Mouse (Mus musculus) hindbrain, embryonic 11.5 days (tissue): ENCODE results near the gene Ccnb1ip1. TPM values are rescaled to one million over a fixed set of nuclear protein-coding genes. Genes with fewer than 3 reads are reported as not detected.

Source experiments
- ATAC-seq: fragments of 200-750 bp; cut with Nextera tagmentation; 2 replicates; pipeline ENCODE4 v1.8.0; 2017; ENCODE audit warnings: mild to moderate bottlenecking, moderate TSS enrichment, moderate library complexity; ENCODE audit not compliant: low FRiP score
- DNase-seq: peaks from one replicate; pipeline ENCODE4 v3.0.0-alpha.2; 2015; ENCODE audit warnings: low spot score
- H3K27ac ChIP-seq: fragments of 300-500 bp; sonication (generic); 2 replicates; pipeline ENCODE4 v1.5.1; 2014; ENCODE audit warnings: mild to moderate bottlenecking, low read depth, low read length
- H3K27me3 ChIP-seq: fragments of 300-500 bp; sonication (generic); 2 replicates; pipeline ENCODE4 v1.6.1; 2014; ENCODE audit warnings: mild to moderate bottlenecking, low read length, moderate library complexity, mixed read lengths; ENCODE audit not compliant: control insufficient read depth, insufficient read depth
- H3K36me3 ChIP-seq: fragments of 300-500 bp; sonication (generic); 2 replicates; pipeline ENCODE4 v1.6.1; 2014; ENCODE audit warnings: mild to moderate bottlenecking, low read length, moderate library complexity, mixed read lengths; ENCODE audit not compliant: control insufficient read depth, insufficient read depth
- H3K4me1 ChIP-seq: fragments of 300-500 bp; sonication (generic); replicated peaks from 2 replicates; pipeline ENCODE4 v1.6.1; 2014; ENCODE audit warnings: low read length, mixed read lengths; ENCODE audit not compliant: control insufficient read depth, insufficient read depth
- H3K4me2 ChIP-seq: fragments of 300-500 bp; sonication (generic); replicated peaks from 2 replicates; pipeline ENCODE4 v1.6.1; 2014; ENCODE audit warnings: mild to moderate bottlenecking, low read depth, low read length
- H3K4me3 ChIP-seq: fragments of 300-500 bp; sonication (generic); 2 replicates; pipeline ENCODE4 v1.5.1; 2014; ENCODE audit warnings: low read depth, low read length
- H3K9ac ChIP-seq: fragments of 300-500 bp; sonication (generic); 2 replicates; pipeline ENCODE4 v1.6.1; 2014; ENCODE audit warnings: low read depth, low read length
- H3K9me3 ChIP-seq: fragments of 300-500 bp; sonication (generic); 2 replicates; pipeline ENCODE4 v1.6.1; 2016; ENCODE audit warnings: low read length; ENCODE audit not compliant: control insufficient read depth
- WGBS: fragments of 180-500 bp; shearing (Covaris S2); extraction: QIAGEN DNeasy Blood & Tissue Kit; methylation state at CpG from one replicate; pipeline ENCODE4 v1.1.7; 2014; 5-methylcytosine and 5-hydroxymethylcytosine counted together
- polyA plus RNA-seq: library from polyadenylated mRNA; unstranded; fragments of >200 nt; fragmentation: Nextera tagmentation; extraction: Ambion mirVana; gene quantifications from 2 replicates; pipeline ENCODE4 v1.2.1, GENCODE M21; 2014

Gene Ccnb1ip1
- not detected in 2 replicates for polyA plus RNA-seq

GRCm38 (mm10) chr14:50807487-50808072 is at the start of gene Ccnb1ip1, which contains the start of gene Parp2:
Ccnb1ip1 (minus strand) TSS chr14:50807732.
Parp2 (plus strand) TSS chr14:50807841.
- no peaks in the 10 kb centered on the region for H3K36me3 ChIP-seq
- under 1% methylated on average over 42 of the region's 42 CpGs for WGBS
- H3K9ac ChIP-seq: peak within 1 kb of the TSS; percentile 70
- no peaks in the 10 kb centered on the region for H3K9me3 ChIP-seq
- peak within 1 kb of the TSS; percentile 80 for H3K27ac ChIP-seq
- ATAC-seq (peak; percentile 97), DNase-seq (peak; percentile 96)
- H3K27me3 ChIP-seq: no peaks in the 10 kb centered on the region
- H3K4me1 ChIP-seq: no peaks in the 10 kb centered on the region
- H3K4me2 ChIP-seq: peak within 1 kb of the TSS; percentile 47
- peak within 1 kb of the TSS; percentile 45 for H3K4me3 ChIP-seq

GRCm38 (mm10) chr14:50855788-50856187 is 48.3 kb upstream of the Ccnb1ip1 start:
- ATAC-seq (no peak), DNase-seq (no peak)
- no peak overlapping the region for H3K27ac ChIP-seq
- H3K4me3 ChIP-seq: no peak overlapping the region
- H3K9me3 ChIP-seq: no peaks in the 10 kb centered on the region
- H3K9ac ChIP-seq: no peak overlapping the region
- H3K36me3 ChIP-seq: no peaks in the 10 kb centered on the region
- H3K4me1 ChIP-seq: no peaks in the 10 kb centered on the region
- WGBS: 83% methylated on average over 5 of the region's 5 CpGs
- no peak overlapping the region for H3K4me2 ChIP-seq
- no peaks in the 10 kb centered on the region for H3K27me3 ChIP-seq

- Histone ChIP-seq H3K27ac (no peak overlapping the region), H3K27me3 (no peaks in the 10 kb centered on the region), H3K9me3 (no peaks in the 10 kb centered on the region), H3K4me1 (no peaks in the 10 kb centered on the region), H3K4me3 (no peak overlapping the region), H3K36me3 (no peaks in the 10 kb centered on the region), H3K4me2 (no peak overlapping the region), H3K9ac (no peak overlapping the region; the same call in 1 of the 2 replicates)
- WGBS: 68% methylated on average over 6 of the region's 6 CpGs
- ATAC-seq: no peak
- peak; percentile 14 for DNase-seq
Measured at GRCm38 (mm10) chr14:50837236-50837635, 29.7 kb upstream of the Ccnb1ip1 start.

GRCm38 (mm10) chr14:50834435-50834834 is 26.9 kb upstream of the Ccnb1ip1 start:
- Histone ChIP-seq H3K27me3 (no peaks in the 10 kb centered on the region), H3K9ac (no peak overlapping the region), H3K27ac (no peak overlapping the region), H3K4me3 (no peak overlapping the region), H3K9me3 (no peaks in the 10 kb centered on the region), H3K4me1 (no peaks in the 10 kb centered on the region), H3K4me2 (no peak overlapping the region), H3K36me3 (no peaks in the 10 kb centered on the region)
- ATAC-seq (no peak), DNase-seq (no peak)
- 59% methylated on average over 2 of the region's 2 CpGs for WGBS

GRCm38 (mm10) chr14:50833964-50834363 is 26.4 kb upstream of the Ccnb1ip1 start:
- H3K27ac ChIP-seq: no peak overlapping the region
- no peak overlapping the region for H3K4me2 ChIP-seq
- H3K9ac ChIP-seq: no peak overlapping the region
- 86% methylated on average over 10 of the region's 10 CpGs for WGBS
- no peaks in the 10 kb centered on the region for H3K9me3 ChIP-seq
- no peaks in the 10 kb centered on the region for H3K36me3 ChIP-seq
- no peak for DNase-seq
- H3K27me3 ChIP-seq: no peaks in the 10 kb centered on the region
- no peaks in the 10 kb centered on the region for H3K4me1 ChIP-seq
- no peak for ATAC-seq
- no peak overlapping the region for H3K4me3 ChIP-seq

- Histone ChIP-seq H3K4me1 (no peaks in the 10 kb centered on the region), H3K36me3 (no peaks in the 10 kb centered on the region), H3K9me3 (no peaks in the 10 kb centered on the region), H3K4me2 (no peak overlapping the region), H3K4me3 (no peak overlapping the region), H3K27me3 (no peaks in the 10 kb centered on the region), H3K9ac (no peak overlapping the region), H3K27ac (no peak overlapping the region)
- no peak for ATAC-seq
- DNase-seq: no peak
- WGBS: 84% methylated on average over 3 of the region's 3 CpGs
Measured at GRCm38 (mm10) chr14:50829878-50830277, 22.3 kb upstream of the Ccnb1ip1 start.

GRCm38 (mm10) chr14:50826579-50826978 is 19.0 kb upstream of the Ccnb1ip1 start:
- H3K4me3 ChIP-seq: no peak overlapping the region
- H3K36me3 ChIP-seq: no peaks in the 10 kb centered on the region
- 91% methylated on average over 4 of the region's 4 CpGs for WGBS
- no peaks in the 10 kb centered on the region for H3K27me3 ChIP-seq
- H3K27ac ChIP-seq: no peak overlapping the region
- H3K9me3 ChIP-seq: no peaks in the 10 kb centered on the region
- no peak for DNase-seq
- H3K4me2 ChIP-seq: no peak overlapping the region
- H3K9ac ChIP-seq: no peak overlapping the region
- no peaks in the 10 kb centered on the region for H3K4me1 ChIP-seq
- ATAC-seq: no peak

GRCm38 (mm10) chr14:50824219-50824618 is 16.7 kb upstream of the Ccnb1ip1 start:
- Histone ChIP-seq H3K9me3 (no peaks in the 10 kb centered on the region), H3K27ac (no peak overlapping the region), H3K4me1 (no peaks in the 10 kb centered on the region), H3K9ac (no peak overlapping the region), H3K36me3 (peaks cover 5% of the 10 kb centered on the region; the same call in 1 of the 2 replicates), H3K4me2 (no peak overlapping the region), H3K27me3 (no peaks in the 10 kb centered on the region), H3K4me3 (no peak overlapping the region)
- ATAC-seq (no peak), DNase-seq (no peak)
- 88% methylated on average over 9 of the region's 9 CpGs for WGBS

GRCm38 (mm10) chr14:50823240-50823639 is 15.7 kb upstream of the Ccnb1ip1 start:
- Histone ChIP-seq H3K4me2 (no peak overlapping the region), H3K9ac (no peak overlapping the region), H3K9me3 (no peaks in the 10 kb centered on the region), H3K27ac (no peak overlapping the region), H3K36me3 (peaks cover 5% of the 10 kb centered on the region; the same call in 1 of the 2 replicates), H3K27me3 (no peaks in the 10 kb centered on the region), H3K4me3 (no peak overlapping the region), H3K4me1 (no peaks in the 10 kb centered on the region)
- DNase-seq (no peak), ATAC-seq (no peak)
- 73% methylated on average over 2 of the region's 2 CpGs for WGBS
